Mouse (Mus musculus) heart, embryonic 13.5 days (tissue): ENCODE measurements around the gene Brca1. TPM values are rescaled to one million over a fixed set of nuclear protein-coding genes. Genes with fewer than 3 reads are reported as not detected.
"Not testable (repeated sequence)": the region's sequence is repeated elsewhere in the genome, so short reads cannot be mapped to it uniquely, and the experiment has no call there.

Source experiments
- ATAC-seq: fragments of 200-750 bp; cut with Nextera tagmentation; 2 replicates; pipeline ENCODE4 v1.8.0; 2017; ENCODE audit warnings: moderate TSS enrichment; ENCODE audit not compliant: insufficient number of reproducible peaks, low FRiP score, low TSS enrichment; ENCODE audit errors: extremely low read depth
- H3K27ac ChIP-seq: fragments of 300-500 bp; sonication (generic); replicated peaks from 2 replicates; pipeline ENCODE4 v1.5.1; 2015; ENCODE audit warnings: moderate library complexity, mild to moderate bottlenecking, inconsistent platforms
- H3K27me3 ChIP-seq: fragments of 300-500 bp; sonication (generic); replicated peaks from 2 replicates; pipeline ENCODE4 v1.6.1; 2015; ENCODE audit warnings: mild to moderate bottlenecking, inconsistent platforms
- H3K36me3 ChIP-seq: fragments of 300-500 bp; sonication (generic); 2 replicates; pipeline ENCODE4 v1.6.1; 2015; ENCODE audit warnings: mild to moderate bottlenecking, inconsistent platforms
- H3K4me1 ChIP-seq: fragments of 300-500 bp; sonication (generic); 2 replicates; pipeline ENCODE4 v1.6.1; 2015; ENCODE audit warnings: inconsistent platforms
- H3K4me2 ChIP-seq: fragments of 300-500 bp; sonication (generic); 2 replicates; pipeline ENCODE4 v1.6.1; 2015; ENCODE audit warnings: inconsistent platforms, mild to moderate bottlenecking, moderate library complexity
- H3K4me3 ChIP-seq: fragments of 300-500 bp; sonication (generic); 2 replicates; pipeline ENCODE4 v1.5.1; 2015; ENCODE audit warnings: moderate library complexity, mild to moderate bottlenecking, inconsistent platforms
- H3K9ac ChIP-seq: fragments of 300-500 bp; sonication (generic); 2 replicates; pipeline ENCODE4 v1.6.1; 2015; ENCODE audit warnings: inconsistent platforms, mild to moderate bottlenecking, moderate library complexity
- H3K9me3 ChIP-seq: fragments of 300-500 bp; sonication (generic); 2 replicates; pipeline ENCODE4 v1.6.1; 2016; ENCODE audit warnings: inconsistent platforms
- WGBS: fragments of 180-500 bp; shearing (Covaris S2); methylation state at CpG from one replicate; pipeline ENCODE4 v1.1.7; 2015; ENCODE audit warnings: mixed read lengths; 5-methylcytosine and 5-hydroxymethylcytosine counted together
- polyA plus RNA-seq: library from polyadenylated mRNA; unstranded; fragments of >200 nt; fragmentation: Nextera tagmentation; extraction: Ambion mirVana; gene quantifications from 2 replicates; pipeline ENCODE4 v1.2.1, GENCODE M21; 2015

The Brca1 gene
- polyA plus RNA-seq, 1 experiment from 2014 or later = 5.5 TPM

- H3K9ac ChIP-seq = peak overlapping the region; percentile 81; the same call in 1 of the 2 replicates
- H3K4me3 ChIP-seq = peak overlapping the region; percentile 60
- peaks cover 33% of the 10 kb centered on the region for H3K36me3 ChIP-seq
Observed at GRCm38 (mm10) chr11:101447786-101448185, 104.0 kb downstream of the Brca1 start.

GRCm38 (mm10) chr11:101446860-101447259 lies 104.9 kb downstream of the Brca1 start:
- not testable (repeated sequence) for H3K27me3 ChIP-seq, H3K27ac ChIP-seq, ATAC-seq, H3K4me3 ChIP-seq, H3K9ac ChIP-seq, H3K9me3 ChIP-seq, H3K4me2 ChIP-seq
- Histone ChIP-seq H3K36me3 (peaks cover 33% of the 10 kb centered on the region), H3K4me1 (peaks cover 34% of the 10 kb centered on the region)
- WGBS = 90% methylated on average over 8 of the region's 8 CpGs

More at GRCm38 (mm10) chr11:101447786-101448185, 104.0 kb downstream of the Brca1 start:
- no peaks in the 10 kb centered on the region for H3K9me3 ChIP-seq
- H3K27ac ChIP-seq = peak overlapping the region; percentile 79
- 88% methylated on average over 5 of the region's 5 CpGs for WGBS
- H3K4me1 ChIP-seq = peaks cover 37% of the 10 kb centered on the region
- H3K4me2 ChIP-seq = peak overlapping the region; percentile 71
- no peaks in the 10 kb centered on the region for H3K27me3 ChIP-seq
- ATAC-seq = no peak

GRCm38 (mm10) chr11:101446319-101446718 lies 105.4 kb downstream of the Brca1 start:
- Histone ChIP-seq H3K27ac (no peak overlapping the region), H3K9ac (no peak overlapping the region), H3K9me3 (no peaks in the 10 kb centered on the region), H3K36me3 (peaks cover 33% of the 10 kb centered on the region), H3K4me2 (no peak overlapping the region), H3K4me1 (peaks cover 34% of the 10 kb centered on the region), H3K27me3 (no peaks in the 10 kb centered on the region), H3K4me3 (no peak overlapping the region)
- ATAC-seq = no peak
- 81% methylated on average over 1 of the region's 1 CpGs for WGBS

GRCm38 (mm10) chr11:101442760-101443159 lies 109.0 kb downstream of the Brca1 start:
- H3K27me3 ChIP-seq = no peaks in the 10 kb centered on the region
- peak overlapping the region; percentile 97 for H3K9ac ChIP-seq
- peaks cover 33% of the 10 kb centered on the region for H3K36me3 ChIP-seq
- peak overlapping the region; percentile 91 for H3K27ac ChIP-seq
- peak overlapping the region; percentile 86 for H3K4me2 ChIP-seq
- no peak for ATAC-seq
- peak overlapping the region; percentile 91 for H3K4me3 ChIP-seq
- no peaks in the 10 kb centered on the region for H3K9me3 ChIP-seq
- WGBS = under 1% methylated on average over 14 of the region's 14 CpGs
- H3K4me1 ChIP-seq = peaks cover 21% of the 10 kb centered on the region

GRCm38 (mm10) chr11:101442127-101442693 lies 109.5 kb downstream of the Brca1 start, which contains the start of gene Rpl27:
Gene Rpl27 (plus strand): TSS chr11:101442298.
- Histone ChIP-seq H3K4me3 (peak within 1 kb of the TSS; percentile 91), H3K9me3 (no peaks in the 10 kb centered on the region), H3K27me3 (no peaks in the 10 kb centered on the region), H3K4me2 (peak within 1 kb of the TSS; percentile 86), H3K9ac (peak within 1 kb of the TSS; percentile 97), H3K27ac (peak within 1 kb of the TSS; percentile 91), H3K36me3 (peaks cover 33% of the 10 kb centered on the region), H3K4me1 (peaks cover 21% of the 10 kb centered on the region)
- under 1% methylated on average over 42 of the region's 42 CpGs for WGBS
- ATAC-seq = peak; percentile 99

GRCm38 (mm10) chr11:101441450-101442126 lies 110.2 kb downstream of the Brca1 start:
- peak overlapping the region; percentile 59 for H3K4me2 ChIP-seq
- H3K9me3 ChIP-seq, ATAC-seq, H3K27me3 ChIP-seq, H3K27ac ChIP-seq: not testable (repeated sequence)
- H3K36me3 ChIP-seq = peaks cover 32% of the 10 kb centered on the region
- H3K9ac ChIP-seq = peak overlapping the region; percentile 70; the same call in 1 of the 2 replicates
- H3K4me3 ChIP-seq = peak overlapping the region; percentile 91
- WGBS = 33% methylated on average over 15 of the region's 15 CpGs
- peaks cover 21% of the 10 kb centered on the region for H3K4me1 ChIP-seq

Other genes starting within 250 kb of the Brca1 start
- gene Becn1, start 249.7 kb downstream of the Brca1 start, polyA plus RNA-seq = 128 and 130 TPM in 2 replicates
- gene Psme3, start 235.7 kb downstream of the Brca1 start, polyA plus RNA-seq = 99.0 and 105 TPM in 2 replicates
- 0.70 and 0.75 TPM in 2 replicates for gene Aoc2, start 226.9 kb downstream of the Brca1 start, polyA plus RNA-seq
- gene Aoc3, start 221.3 kb downstream of the Brca1 start, polyA plus RNA-seq = 0.28 and 0.32 TPM in 2 replicates
- gene G6pc, start 184.4 kb downstream of the Brca1 start, polyA plus RNA-seq = not detected in 2 replicates
- 35.4 and 45.9 TPM in 2 replicates for gene Aarsd1, start 134.3 kb downstream of the Brca1 start, polyA plus RNA-seq
- gene Gm27029, start 127.2 kb downstream of the Brca1 start, polyA plus RNA-seq = 14.7 and 18.3 TPM in 2 replicates
- gene Rundc1, start 126.9 kb downstream of the Brca1 start, polyA plus RNA-seq = 13.1 and 14.3 TPM in 2 replicates
- 71.6 and 75.1 TPM in 2 replicates for gene Ptges3l, start 126.6 kb downstream of the Brca1 start, polyA plus RNA-seq
- gene Rpl27, start 109.7 kb downstream of the Brca1 start, polyA plus RNA-seq = 222 and 239 TPM in 2 replicates
- gene Ifi35, start 103.5 kb downstream of the Brca1 start, polyA plus RNA-seq = 11.6 and 13.7 TPM in 2 replicates
- gene Rnd2, start 87.0 kb downstream of the Brca1 start, polyA plus RNA-seq = 23.5 and 26.4 TPM in 2 replicates
- gene Vat1, start 85.7 kb downstream of the Brca1 start, polyA plus RNA-seq = 28.0 and 28.9 TPM in 2 replicates
- gene Nbr1, start 194 bp upstream of the Brca1 start, polyA plus RNA-seq = 54.9 and 55.3 TPM in 2 replicates
- 4.0 and 4.4 TPM in 2 replicates for gene Tmem106a, start 30.3 kb upstream of the Brca1 start, polyA plus RNA-seq
- gene Gm11634, start 47.3 kb upstream of the Brca1 start, polyA plus RNA-seq = not detected in 2 replicates
- gene Rdm1, start 75.2 kb upstream of the Brca1 start, polyA plus RNA-seq = 31.8 and 37.0 TPM in 2 replicates
- 8.7 and 9.1 TPM in 2 replicates for gene Arl4d, start 113.6 kb upstream of the Brca1 start, polyA plus RNA-seq
- gene Dhx8, start 181.0 kb upstream of the Brca1 start, polyA plus RNA-seq = 18.8 and 20.1 TPM in 2 replicates
- gene Etv4, start 233.4 kb upstream of the Brca1 start, polyA plus RNA-seq = 8.2 and 9.5 TPM in 2 replicates